37 mouse cellular contexts compared by ENCODE assay signal in the genomic region with DNA sequence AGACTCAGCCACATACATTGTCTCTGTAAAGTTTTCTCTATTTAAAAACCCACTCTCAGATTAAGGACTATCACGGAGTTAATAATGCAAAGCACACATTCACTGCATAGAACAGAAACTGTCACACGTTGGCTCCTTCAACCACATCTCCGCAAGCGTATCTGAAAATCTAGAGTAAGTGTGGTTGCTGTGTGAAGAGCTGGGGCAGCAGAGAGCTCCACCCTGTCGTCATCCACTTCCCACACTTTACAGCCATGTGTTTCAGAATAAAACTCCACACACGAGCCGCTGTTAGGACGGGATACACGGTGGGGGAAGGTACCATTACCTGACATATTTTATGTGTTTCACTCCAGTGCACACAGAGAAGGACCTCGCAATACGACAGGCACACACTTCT. TPM values are rescaled to one million over a fixed set of nuclear protein-coding genes. Genes with fewer than 3 reads are reported as not detected.
DNase-seq lines count a peak whose midpoint lies in the region; ATAC-seq and TF ChIP-seq lines count a peak whose summit lies in the region.
"Had no signal": no experiment of that assay in that cellular context is flagged by ENCODE, and none has a peak within 500 bp of the region (broad histone marks: within the 10 kb centered on the region; RNA-seq: fewer than 3 reads in every experiment).

No protein-coding gene starts in this region.

- DNase-seq in CD4-positive, CD25-positive, alpha-beta regulatory T cell, adult 2 months (ENCODE audit: low read depth, low spot score): peak; percentile 50
- DNase-seq in G1E (ENCODE audit: low spot score): no peak
- peak; percentile 83 for DNase-seq in induced T-regulatory cell, adult 2 months (ENCODE audit: low read depth)
- no peak for DNase-seq in forebrain, embryonic 11.5 days (ENCODE audit: low spot score)
- DNase-seq in lung, postnatal 4 days: no peak
- DNase-seq: adrenal gland, adult 8-10 months; B cell, adult 2 months; cerebellum, adult 8-10 months; cerebellum, postnatal 36 days; gastrocnemius, postnatal 14 days; heart, adult 18-20 months; heart, postnatal 10 days; kidney, adult 18-20 months; kidney, postnatal 25 days; retina, postnatal 1 day; right cerebral cortex, postnatal 14 days had no signal

- no peaks in the 10 kb centered on the region for H3K36me3 ChIP-seq in G1E (replicated peaks)
- no peaks in the 10 kb centered on the region for H3K36me3 ChIP-seq in forebrain, embryonic 11.5 days (ENCODE audit: control insufficient read depth, insufficient read depth, low read length)
- H3K36me3 ChIP-seq: embryonic facial prominence, embryonic 13.5 days; forebrain, embryonic 10.5 days; heart, embryonic 13.5 days; kidney, embryonic 15.5 days; limb, embryonic 12.5 days; midbrain, embryonic 12.5 days; neural tube, embryonic 13.5 days had no signal

- no peak for TF ChIP-seq CTCF in G1E (IDR thresholded peaks at IDR 0.05; ENCODE audit: low read depth, low read length)

- no peak overlapping the region for H3K9ac ChIP-seq in forebrain, embryonic 11.5 days (ENCODE audit: low read length)
- H3K9ac ChIP-seq: embryonic facial prominence, embryonic 13.5 days; heart, embryonic 13.5 days; hindbrain, embryonic 14.5 days; kidney, embryonic 15.5 days; limb, embryonic 12.5 days; midbrain, embryonic 12.5 days; neural tube, embryonic 13.5 days had no signal

- 88% methylated on average over 11 of the region's 11 CpGs for WGBS in forebrain, embryonic 11.5 days

- H3K27ac ChIP-seq in forebrain, embryonic 11.5 days (ENCODE audit: low read depth, low read length): no peak overlapping the region
- H3K27ac ChIP-seq: embryonic facial prominence, embryonic 13.5 days; forebrain, embryonic 10.5 days; heart, embryonic 13.5 days; hindbrain, embryonic 14.5 days; kidney, embryonic 15.5 days; left cerebral cortex, adult 2 months; limb, embryonic 12.5 days; macrophage; midbrain, embryonic 12.5 days; neural tube, embryonic 13.5 days had no signal

- H3K4me1 ChIP-seq in G1E (ENCODE audit: insufficient read depth, low read depth, low read length): peaks cover 56% of the 10 kb centered on the region
- no peaks in the 10 kb centered on the region for H3K4me1 ChIP-seq in forebrain, embryonic 11.5 days (replicated peaks; ENCODE audit: control insufficient read depth, insufficient read depth, low read length)
- H3K4me1 ChIP-seq: embryonic facial prominence, embryonic 13.5 days; forebrain, embryonic 10.5 days; kidney, embryonic 15.5 days; limb, embryonic 12.5 days; midbrain, embryonic 12.5 days had no signal

- H3K9me3 ChIP-seq in G1E (replicated peaks): no peaks in the 10 kb centered on the region
- H3K9me3 ChIP-seq in forebrain, embryonic 11.5 days (ENCODE audit: control insufficient read depth, low read length): no peaks in the 10 kb centered on the region
- H3K9me3 ChIP-seq: embryonic facial prominence, embryonic 13.5 days; forebrain, embryonic 10.5 days; heart, embryonic 13.5 days; kidney, embryonic 15.5 days; limb, embryonic 12.5 days; midbrain, embryonic 12.5 days; neural tube, embryonic 13.5 days had no signal

- ATAC-seq in G1E (ENCODE audit: extremely low read depth, insufficient number of reproducible peaks, low FRiP score, poor library complexity, severe bottlenecking): peak; percentile 64
- ATAC-seq in monocyte, adult 5-6 weeks (replicated peaks; ENCODE audit: insufficient number of reproducible peaks, low FRiP score, low TSS enrichment, poor library complexity, severe bottlenecking): peak; percentile 71; the same call in 1 of the 2 replicates
- no peak for ATAC-seq in granulocyte monocyte progenitor cell, adult 5-6 weeks (replicated peaks; ENCODE audit: poor library complexity, severe bottlenecking)
- ATAC-seq in forebrain, embryonic 11.5 days (replicated peaks; ENCODE audit: low FRiP score): no peak
- ATAC-seq: forebrain, embryonic 16.5 days had no signal

- H3K27me3 ChIP-seq in G1E (ENCODE audit: insufficient read depth, low read length): no peaks in the 10 kb centered on the region
- H3K27me3 ChIP-seq in forebrain, embryonic 11.5 days (ENCODE audit: control insufficient read depth, insufficient read depth, low read length): no peaks in the 10 kb centered on the region
- H3K27me3 ChIP-seq: embryonic facial prominence, embryonic 13.5 days; heart, embryonic 13.5 days; kidney, embryonic 15.5 days; limb, embryonic 12.5 days; midbrain, embryonic 12.5 days; neural tube, embryonic 13.5 days had no signal

- no peak overlapping the region for H3K4me2 ChIP-seq in forebrain, embryonic 11.5 days (ENCODE audit: low read depth, low read length, severe bottlenecking)
- H3K4me2 ChIP-seq: embryonic facial prominence, embryonic 13.5 days; heart, embryonic 13.5 days; hindbrain, embryonic 14.5 days; kidney, embryonic 15.5 days; limb, embryonic 12.5 days; midbrain, embryonic 12.5 days; neural tube, embryonic 13.5 days had no signal

- no peak overlapping the region; the same call in 1 of the 2 replicates for H3K4me3 ChIP-seq in G1E (ENCODE audit: low read depth, low read length)
- H3K4me3 ChIP-seq in forebrain, embryonic 11.5 days (ENCODE audit: low read depth, low read length): no peak overlapping the region
- H3K4me3 ChIP-seq: embryonic facial prominence, embryonic 13.5 days; forebrain, embryonic 10.5 days; heart, embryonic 13.5 days; kidney, embryonic 15.5 days; layer of hippocampus, adult 2 months; left cerebral cortex, adult 2 months; limb, embryonic 12.5 days; midbrain, embryonic 12.5 days; neural tube, embryonic 13.5 days had no signal

RNA-seq across cellular contexts. Expression of gene Klrg1, which starts 12.5 kb away (rescaled TPM):
- 2.1 and 3.8 TPM in 2 replicates for total RNA-seq in G1E (2014; fragmentation: Nextera tagmentation)
- 0.70 and 0.93 TPM in 2 replicates for total RNA-seq in G1E (2017)
- 0.03 TPM in 1 of 2 replicates, not detected in the other for polyA plus RNA-seq in G1E (2012)
- 101 to 234 TPM (median 111 TPM) in 3 replicates for total RNA-seq in monocyte, adult 5-6 weeks (2017)
- not detected in 2 replicates for total RNA-seq in granulocyte monocyte progenitor cell, adult 5-6 weeks (2014; fragmentation: Nextera tagmentation)
- total RNA-seq in granulocyte monocyte progenitor cell, adult 5-6 weeks (2017): not detected in 2 replicates
- polyA plus RNA-seq in forebrain, embryonic 11.5 days (2014; fragmentation: Nextera tagmentation; extraction: Ambion mirVana): not detected in 2 replicates
- total RNA-seq: adrenal gland, postnatal 4 days; gastrocnemius, postnatal 14 days; heart, postnatal 10 days; hematopoietic stem cell, adult 5-6 weeks; left cerebral cortex, adult 2 months had no signal
- polyA plus RNA-seq: embryonic facial prominence, embryonic 13.5 days; forebrain, embryonic 10.5 days; heart, embryonic 13.5 days; intestine, embryonic 14.5 days; kidney, embryonic 15.5 days; limb, embryonic 12.5 days; liver, adult 2 months; liver, embryonic 16.5 days; lung, embryonic 16.5 days; macrophage; stomach, embryonic 14.5 days had no signal

RNA-seq across cellular contexts. Expression of gene M6pr, which starts 38.4 kb away (rescaled TPM):
- total RNA-seq in G1E (2014; fragmentation: Nextera tagmentation) (174 and 190 TPM in 2 replicates), G1E (2017) (521 and 552 TPM in 2 replicates)
- 23.0 and 27.4 TPM in 2 replicates for polyA plus RNA-seq in G1E (2012)
- 361 to 422 TPM (median 372 TPM) in 3 replicates for total RNA-seq in monocyte, adult 5-6 weeks (2017)
- 209 and 230 TPM in 2 replicates for total RNA-seq in granulocyte monocyte progenitor cell, adult 5-6 weeks (2014; fragmentation: Nextera tagmentation)
- 490 and 513 TPM in 2 replicates for total RNA-seq in granulocyte monocyte progenitor cell, adult 5-6 weeks (2017)
- 76.9 and 77.1 TPM in 2 replicates for polyA plus RNA-seq in forebrain, embryonic 11.5 days (2014; fragmentation: Nextera tagmentation; extraction: Ambion mirVana)

Comparison
In these comparisons a context has a peak if more than half of its experiments do, and no peak if none do; other contexts are left out.
1. DNase-seq: peak in CD4-positive, CD25-positive, alpha-beta regulatory T cell, adult 2 months (single experiment) and induced T-regulatory cell, adult 2 months (single experiment); none in G1E (single experiment), forebrain, embryonic 11.5 days (single experiment) and lung, postnatal 4 days (0 of 2).
2. ATAC-seq: peak in G1E (single experiment) and monocyte, adult 5-6 weeks (single experiment); none in granulocyte monocyte progenitor cell, adult 5-6 weeks (single experiment) and forebrain, embryonic 11.5 days (single experiment).
3. RNA of gene Klrg1, which starts 12.5 kb away (total RNA-seq): 101 to 234 TPM in monocyte, adult 5-6 weeks; 0.70 to 3.8 TPM in G1E and not detected in granulocyte monocyte progenitor cell, adult 5-6 weeks; every median in the first group is over 10 times any median in the second.